Mouse (Mus musculus): ENCODE results near the gene Atp8b5.

The Atp8b5 gene

GRCm38 (mm10) chr4:43383246-43384082 lies 116.5 kb downstream of the Atp8b5 start:
- no peak for DNase-seq (ENCODE audit: low spot score)

DNA sequence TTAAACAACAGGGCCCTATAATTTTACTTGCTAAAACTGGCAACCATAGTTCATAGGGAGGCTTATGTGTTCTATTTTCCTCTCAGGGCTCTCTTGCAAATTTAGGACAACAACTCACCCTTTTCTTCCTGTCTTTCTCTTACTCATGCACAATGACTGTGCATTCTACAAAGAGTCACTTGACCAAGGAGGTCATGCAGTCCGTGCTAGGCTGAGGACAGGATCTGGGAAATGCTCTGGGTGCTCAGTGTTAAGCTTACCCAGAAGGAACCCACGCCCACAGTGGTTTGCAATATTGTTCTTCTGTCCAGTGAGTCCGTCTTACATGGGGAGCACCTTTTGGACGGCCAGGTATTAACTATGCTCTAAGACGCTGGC lies 117.1 kb downstream of the Atp8b5 start:
- no peak for DNase-seq (ENCODE audit: low spot score)

DNA sequence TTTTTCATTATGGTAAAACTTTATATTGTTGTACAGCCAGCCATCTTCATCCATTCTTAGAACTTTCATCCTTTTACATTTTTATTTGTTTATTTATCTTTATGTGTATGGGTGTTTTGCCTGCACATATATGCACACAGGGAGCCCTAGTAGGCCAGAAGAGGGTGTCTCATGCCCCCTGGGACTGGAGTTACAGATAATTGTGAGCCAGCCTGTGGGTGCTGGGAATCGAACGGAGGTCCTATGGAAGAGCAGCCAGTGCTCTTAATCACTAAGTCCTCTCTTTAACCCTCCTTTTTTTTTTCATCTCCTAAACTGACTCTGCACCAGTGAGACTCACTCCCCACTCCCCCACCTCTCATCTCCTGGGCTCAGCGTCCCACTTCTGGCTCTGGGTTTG lies 117.6 kb downstream of the Atp8b5 start:
- no peak for DNase-seq (ENCODE audit: low spot score)

GRCm38 (mm10) chr4:43386932-43387331 lies 120.0 kb downstream of the Atp8b5 start:
- no peak for DNase-seq (ENCODE audit: low spot score)

- DNase-seq (ENCODE audit: low spot score): no peak
Observed at GRCm38 (mm10) chr4:43389390-43389789, 122.4 kb downstream of the Atp8b5 start.

DNA sequence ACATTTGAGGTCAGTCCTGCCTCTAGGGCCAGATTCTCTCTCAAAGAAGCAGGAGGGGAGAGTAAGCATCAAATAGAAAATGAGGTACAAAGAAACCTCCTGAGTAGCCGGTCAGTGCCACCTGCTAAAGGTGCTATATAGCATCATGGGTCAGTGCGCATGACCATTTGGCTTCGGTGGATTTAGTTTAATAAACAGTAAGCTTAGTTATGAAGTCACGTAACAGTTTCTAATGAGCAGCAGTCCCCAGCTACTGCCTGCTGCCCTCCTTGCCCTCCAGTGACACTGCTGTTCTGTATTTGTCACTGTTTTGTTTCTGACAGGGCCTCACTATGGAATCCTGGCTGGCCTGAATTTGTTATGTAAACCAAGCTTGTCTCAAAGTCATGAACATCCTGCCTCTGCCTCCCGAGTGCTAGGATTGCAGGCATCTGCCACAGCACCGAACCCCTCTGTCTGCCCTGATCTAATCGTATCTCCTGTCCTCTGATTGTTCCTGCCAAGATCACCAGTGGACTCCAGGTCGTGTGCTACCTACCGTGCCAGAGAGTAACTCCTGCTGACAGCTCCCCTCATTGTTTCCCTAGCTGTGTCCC lies 123.0 kb downstream of the Atp8b5 start:
- DNase-seq (ENCODE audit: low spot score): no peak

GRCm38 (mm10) chr4:43391521-43392050 lies 124.6 kb downstream of the Atp8b5 start:
- no peak for DNase-seq (ENCODE audit: low spot score)

DNA sequence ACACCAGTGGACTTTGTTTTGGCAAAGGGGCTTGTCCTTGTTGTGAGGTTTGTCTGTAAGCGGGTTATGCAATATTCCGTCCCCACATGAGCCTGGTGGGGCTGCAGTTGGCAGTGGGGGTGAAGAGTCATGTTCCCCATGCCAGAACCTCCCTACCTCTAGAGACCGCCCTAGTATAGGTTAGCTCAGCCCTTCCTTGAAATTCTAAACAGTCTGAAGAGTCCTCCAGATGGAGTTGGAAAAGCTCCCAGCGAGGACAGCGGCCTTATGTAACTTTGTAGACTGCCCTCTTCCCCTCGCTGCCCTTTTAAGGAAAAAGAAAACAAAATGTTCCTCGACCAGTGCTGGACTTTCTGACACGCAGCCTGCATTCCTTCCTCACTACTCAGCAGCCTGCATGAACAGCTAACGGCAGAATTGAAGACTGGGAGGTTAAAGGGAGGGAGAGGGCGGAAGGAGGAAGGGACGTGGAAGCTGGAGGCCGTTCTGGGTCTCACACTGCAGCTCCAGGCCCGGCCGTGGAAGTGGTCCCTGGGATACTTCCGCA lies 127.5 kb downstream of the Atp8b5 start:
- DNase-seq (ENCODE audit: low spot score): peak; percentile 74

GRCm38 (mm10) chr4:43395147-43395546 lies 128.2 kb downstream of the Atp8b5 start:
- DNase-seq (ENCODE audit: low spot score): no peak

DNA sequence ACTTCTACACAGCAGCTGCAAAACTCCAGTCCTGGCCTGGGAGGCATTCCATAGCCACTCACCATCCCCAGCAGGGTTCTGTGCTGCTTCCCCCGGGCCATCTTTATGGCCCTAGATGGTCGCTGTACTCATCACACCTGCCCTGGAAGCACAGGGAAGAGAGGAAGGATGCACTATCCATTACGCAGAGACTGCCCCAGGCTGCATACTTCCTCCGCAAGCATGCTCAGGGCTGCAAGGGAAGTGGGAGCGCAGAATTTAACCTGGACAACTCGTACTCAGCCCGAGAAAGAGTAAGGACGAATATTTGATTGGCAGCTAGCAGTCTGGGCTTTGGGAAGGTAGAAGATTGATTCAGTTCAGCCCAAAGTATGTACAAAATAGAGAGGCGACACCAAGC lies 128.9 kb downstream of the Atp8b5 start:
- DNase-seq (ENCODE audit: low spot score): no peak

DNA sequence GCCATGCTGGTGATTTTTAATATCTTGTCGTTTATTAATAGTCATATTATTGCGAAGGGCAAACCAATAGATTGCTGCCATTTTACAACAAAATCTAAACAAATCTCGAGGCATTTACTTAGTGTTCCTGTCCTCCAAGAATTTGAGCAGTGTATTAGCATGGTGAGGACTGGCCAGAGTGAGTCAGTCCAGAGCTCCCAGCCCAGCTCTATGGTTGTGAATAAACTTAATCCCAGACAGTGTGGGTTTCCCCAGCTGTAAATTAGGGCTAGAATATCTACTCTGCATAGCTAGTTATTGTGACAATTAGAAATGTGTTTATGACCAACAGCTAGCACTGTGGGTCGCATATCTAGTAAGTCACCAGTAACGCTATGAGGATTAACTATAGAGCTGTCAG lies 129.4 kb downstream of the Atp8b5 start:
- no peak for DNase-seq (ENCODE audit: low spot score)

DNA sequence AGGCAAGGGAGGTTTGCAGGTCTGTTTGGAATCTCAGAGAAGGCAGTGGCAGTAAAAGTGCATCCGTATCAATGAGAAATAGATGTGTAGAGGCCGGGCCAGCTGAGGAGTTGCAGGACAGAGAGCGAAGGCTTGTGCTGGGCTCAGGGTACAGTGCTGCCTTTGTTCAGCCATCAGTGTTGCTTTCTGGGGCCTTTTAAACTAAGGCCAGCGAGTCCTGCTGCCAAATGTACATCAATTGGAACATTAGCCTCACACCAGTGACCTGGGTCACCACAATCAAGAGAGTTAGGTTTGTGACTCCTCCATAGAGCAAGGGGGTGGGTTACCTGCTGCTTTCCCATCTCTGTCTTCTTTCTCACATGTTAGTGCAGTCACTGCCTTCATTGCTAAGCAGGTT lies 131.1 kb downstream of the Atp8b5 start:
- no peak for DNase-seq (ENCODE audit: low spot score)

GRCm38 (mm10) chr4:43398829-43399331 lies 131.9 kb downstream of the Atp8b5 start:
- DNase-seq (ENCODE audit: low spot score): no peak

DNA sequence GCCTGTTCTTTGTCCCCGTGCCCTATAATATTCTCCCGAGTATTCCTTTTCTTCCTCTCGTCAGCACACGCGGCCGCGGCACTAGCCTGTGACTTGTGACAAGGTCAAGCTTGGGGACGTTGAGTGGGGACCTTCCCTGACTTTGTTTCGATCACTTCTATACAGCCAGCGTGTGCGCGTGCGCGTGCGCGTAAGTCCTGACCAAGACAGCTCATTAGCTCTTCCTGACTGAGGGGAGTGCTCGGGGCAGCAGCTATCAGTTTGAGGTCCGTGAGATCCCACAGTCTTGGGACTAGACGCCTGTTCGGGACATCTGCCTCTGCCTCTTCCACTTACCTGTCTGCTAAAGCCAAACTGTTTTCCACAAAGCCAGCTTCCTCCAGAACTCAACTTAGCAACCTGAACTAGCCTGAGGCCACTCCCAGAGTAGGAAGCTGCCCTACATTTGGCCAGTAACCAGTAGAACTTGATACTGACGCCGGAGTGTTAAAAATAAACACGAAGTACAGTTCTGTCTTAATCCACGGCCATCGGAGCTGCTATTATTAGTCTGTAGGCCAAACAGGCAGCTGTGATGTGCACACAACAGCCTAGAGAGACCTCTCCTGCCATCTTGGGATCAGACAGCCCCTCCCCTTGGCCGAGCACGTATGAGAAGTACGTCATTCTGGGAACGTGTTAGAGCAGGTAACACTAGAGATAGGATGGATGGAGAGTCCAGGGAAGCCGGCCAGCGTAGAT lies 132.6 kb downstream of the Atp8b5 start:
- no peak for DNase-seq (ENCODE audit: low spot score)

DNA sequence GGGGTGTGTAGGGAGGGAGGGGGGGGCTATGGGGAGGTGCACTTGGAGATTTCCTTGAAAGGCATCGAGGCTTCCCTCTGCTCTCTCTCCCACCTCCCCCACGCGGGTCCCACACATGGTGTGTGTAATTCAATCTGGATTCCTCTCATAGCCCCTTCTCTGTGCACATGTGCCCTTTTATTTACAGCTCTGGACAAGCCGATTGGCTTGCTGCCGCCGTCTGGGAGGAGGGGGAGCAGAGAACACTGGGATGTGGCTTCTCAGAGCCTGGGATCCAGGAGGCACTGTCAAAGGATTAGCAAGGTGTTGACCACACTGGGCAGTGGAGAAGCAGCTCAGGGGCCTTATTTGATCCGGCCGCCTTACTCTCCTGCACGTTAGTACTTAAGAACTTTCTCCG lies 134.0 kb downstream of the Atp8b5 start:
- DNase-seq (ENCODE audit: low spot score): no peak

GRCm38 (mm10) chr4:43401486-43401885 lies 134.5 kb downstream of the Atp8b5 start:
- DNase-seq (ENCODE audit: low spot score): no peak

GRCm38 (mm10) chr4:43402212-43402611 lies 135.3 kb downstream of the Atp8b5 start:
- no peak for DNase-seq (ENCODE audit: low spot score)

- DNase-seq (ENCODE audit: low spot score): no peak
Observed at GRCm38 (mm10) chr4:43404697-43405096, 137.7 kb downstream of the Atp8b5 start.

DNA sequence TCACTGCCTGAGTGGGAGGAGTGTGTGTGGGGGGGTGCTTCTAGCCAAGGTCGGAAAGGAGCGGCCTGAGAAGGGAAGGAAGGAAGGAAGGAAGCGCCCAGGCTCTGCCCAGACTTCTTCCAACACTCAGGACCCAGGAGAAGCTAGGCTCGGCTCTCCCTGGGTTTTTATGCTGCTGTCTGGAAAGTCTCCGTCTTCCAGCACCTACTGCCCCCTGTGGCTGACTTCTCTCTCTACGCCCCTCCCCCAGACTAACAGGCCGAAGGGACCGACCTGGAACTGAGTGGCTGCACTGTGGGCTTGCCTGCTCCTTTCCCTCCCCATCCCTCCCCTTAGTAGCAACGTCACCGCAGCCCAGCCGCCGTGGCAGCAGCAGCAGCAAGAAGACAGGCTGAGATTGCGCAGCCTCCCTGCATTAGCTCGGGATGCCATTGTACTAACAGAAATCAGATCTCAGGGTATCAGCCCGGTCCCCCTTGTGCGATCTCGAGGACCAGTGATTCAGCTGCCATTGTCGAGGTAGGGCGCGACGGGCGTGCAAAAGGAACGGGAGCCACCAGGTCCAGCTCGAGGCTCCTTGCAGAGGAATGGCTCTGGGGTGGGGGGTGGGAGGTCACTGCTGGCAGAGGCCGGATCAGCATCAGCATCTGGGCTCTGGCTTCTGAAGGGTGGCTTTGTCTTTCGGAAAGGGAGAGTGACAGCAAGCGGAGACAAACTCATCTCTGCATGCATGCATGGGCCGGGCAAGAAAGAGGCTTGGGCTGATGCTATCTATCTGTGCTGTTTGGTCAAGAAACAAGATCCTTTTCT lies 139.4 kb downstream of the Atp8b5 start:
- DNase-seq (ENCODE audit: low spot score): peak; percentile 66

- no peak for DNase-seq (ENCODE audit: low spot score)
Observed at GRCm38 (mm10) chr4:43407071-43407920, 140.3 kb downstream of the Atp8b5 start.

Measured in testis, postnatal 14 days (tissue).